Mouse (Mus musculus): ENCODE data around the gene 2810006K23Rik. TPM values are rescaled to one million over a fixed set of nuclear protein-coding genes. Genes with fewer than 3 reads are reported as not detected.
"Not testable (repeated sequence)": the region's sequence is repeated elsewhere in the genome, so short reads cannot be mapped to it uniquely, and the experiment has no call there.

2810006K23Rik gene
- total RNA-seq, 1 experiment from 2014 or later, result 13.7 TPM

- no peak for DNase-seq
These were observed 15.0 kb downstream of the 2810006K23Rik start for GRCm38 (mm10) chr5:124342897-124343296.

GRCm38 (mm10) chr5:124349196-124349595 is 21.3 kb downstream of the 2810006K23Rik start:
- peak; percentile 79 for DNase-seq

GRCm38 (mm10) chr5:124350350-124350749 is 22.5 kb downstream of the 2810006K23Rik start:
- no peak for DNase-seq

- DNase-seq, result peak; percentile 87
These were observed 23.2 kb downstream of the 2810006K23Rik start for GRCm38 (mm10) chr5:124351111-124351560.

- DNase-seq, result no peak
These were observed 23.7 kb downstream of the 2810006K23Rik start for GRCm38 (mm10) chr5:124351604-124352003.

- peak; percentile 93 for DNase-seq
These were observed 24.4 kb downstream of the 2810006K23Rik start for GRCm38 (mm10) chr5:124352141-124352920.

GRCm38 (mm10) chr5:124353011-124353725 is 25.3 kb downstream of the 2810006K23Rik start:
- DNase-seq, result peak; percentile 69

GRCm38 (mm10) chr5:124353726-124354547 is 26.0 kb downstream of the 2810006K23Rik start:
- DNase-seq, result peak; percentile 85

GRCm38 (mm10) chr5:124354574-124355424 is 26.9 kb downstream of the 2810006K23Rik start:
- peak; percentile 61 for DNase-seq

GRCm38 (mm10) chr5:124355425-124355959 is 27.6 kb downstream of the 2810006K23Rik start:
- DNase-seq, result no peak

- no peak for DNase-seq
These were observed 28.8 kb downstream of the 2810006K23Rik start for GRCm38 (mm10) chr5:124356695-124357094.

GRCm38 (mm10) chr5:124359641-124360040 is 31.8 kb downstream of the 2810006K23Rik start:
- no peak for DNase-seq

GRCm38 (mm10) chr5:124362982-124363381 is 35.1 kb downstream of the 2810006K23Rik start, which contains the start of gene Cdk2ap1:
Gene Cdk2ap1, minus strand, starts transcription at chr5:124363082.
- not testable (repeated sequence) for DNase-seq

GRCm38 (mm10) chr5:124364173-124364918 is 36.5 kb downstream of the 2810006K23Rik start:
- DNase-seq, result no peak

- DNase-seq, result no peak
These were observed 37.9 kb downstream of the 2810006K23Rik start for GRCm38 (mm10) chr5:124365754-124366153.

GRCm38 (mm10) chr5:124366721-124367120 is 38.8 kb downstream of the 2810006K23Rik start:
- DNase-seq, result no peak

- no peak for DNase-seq
These were observed 46.4 kb downstream of the 2810006K23Rik start for GRCm38 (mm10) chr5:124374298-124374697.

- no peak for DNase-seq
These were observed 48.5 kb downstream of the 2810006K23Rik start for GRCm38 (mm10) chr5:124376401-124376800.

GRCm38 (mm10) chr5:124377149-124377548 is 49.3 kb downstream of the 2810006K23Rik start:
- no peak for DNase-seq

- no peak for DNase-seq
These were observed 52.2 kb downstream of the 2810006K23Rik start for GRCm38 (mm10) chr5:124380121-124380520.
